Mouse (Mus musculus) testis, adult 2 months (tissue): ENCODE measurements around the gene Angpt4. TPM values are rescaled to one million over a fixed set of nuclear protein-coding genes. Genes with fewer than 3 reads are reported as not detected.
A peak's percentile ranks its signal among the peaks of the same experiment; 100 is the strongest.

Source experiments
- H3K27ac ChIP-seq: fragments of 200-500 bp; 2 replicates; pipeline ENCODE4 v1.5.1; 2012; ENCODE audit warnings: low read depth, low read length; ENCODE audit not compliant: control insufficient read depth, insufficient read depth
- H3K27me3 ChIP-seq: fragments of 200-500 bp; 2 replicates; pipeline ENCODE4 v1.6.1; 2012; ENCODE audit warnings: mild to moderate bottlenecking, low read length, moderate library complexity; ENCODE audit not compliant: control insufficient read depth, insufficient read depth
- H3K36me3 ChIP-seq: fragments of 200-500 bp; 2 replicates; pipeline ENCODE4 v1.6.1; 2012; ENCODE audit warnings: mild to moderate bottlenecking, low read length; ENCODE audit not compliant: control insufficient read depth, insufficient read depth
- H3K4me1 ChIP-seq: fragments of 200-500 bp; 2 replicates; pipeline ENCODE4 v1.6.1; 2012; ENCODE audit warnings: low read length; ENCODE audit not compliant: control insufficient read depth, insufficient read depth
- H3K4me3 ChIP-seq: fragments of 200-500 bp; 2 replicates; pipeline ENCODE4 v1.5.1; 2012; ENCODE audit warnings: low read depth, mild to moderate bottlenecking, low read length, moderate library complexity, mixed read lengths; ENCODE audit not compliant: control insufficient read depth
- CTCF ChIP-seq: fragments of 200-500 bp; IDR thresholded peaks from 2 replicates; pipeline ENCODE4 v1.5.1; 2012; ENCODE audit warnings: low read depth, mild to moderate bottlenecking, inconsistent platforms, low read length, moderate library complexity; ENCODE audit not compliant: control insufficient read depth, insufficient read depth, insufficient replicate concordance
- POLR2A ChIP-seq: fragments of 200-500 bp; IDR thresholded peaks from 2 replicates; pipeline ENCODE4 v1.6.1; 2012; ENCODE audit warnings: low read depth, mild to moderate bottlenecking, inconsistent platforms, low read length, moderate library complexity; ENCODE audit not compliant: control insufficient read depth
- polyA plus RNA-seq: library from polyadenylated mRNA; depleted of rRNA; stranded (reverse); fragments of >200 nt; gene quantifications from 2 replicates; pipeline ENCODE4 v1.2.3, GENCODE M21; 2012

The Angpt4 gene
- polyA plus RNA-seq, 1 experiment: 2.5 TPM

GRCm38 (mm10) chr2:151963319-151963718 lies 52.3 kb downstream of the Angpt4 start:
- Histone ChIP-seq H3K4me1 (no peaks in the 10 kb centered on the region; the same call in none of the 2 replicates), H3K27ac (no peak overlapping the region), H3K36me3 (no peaks in the 10 kb centered on the region), H3K27me3 (no peaks in the 10 kb centered on the region), H3K4me3 (no peak overlapping the region)
- TF ChIP-seq CTCF: no peak
- TF ChIP-seq POLR2A: no peak

DNA sequence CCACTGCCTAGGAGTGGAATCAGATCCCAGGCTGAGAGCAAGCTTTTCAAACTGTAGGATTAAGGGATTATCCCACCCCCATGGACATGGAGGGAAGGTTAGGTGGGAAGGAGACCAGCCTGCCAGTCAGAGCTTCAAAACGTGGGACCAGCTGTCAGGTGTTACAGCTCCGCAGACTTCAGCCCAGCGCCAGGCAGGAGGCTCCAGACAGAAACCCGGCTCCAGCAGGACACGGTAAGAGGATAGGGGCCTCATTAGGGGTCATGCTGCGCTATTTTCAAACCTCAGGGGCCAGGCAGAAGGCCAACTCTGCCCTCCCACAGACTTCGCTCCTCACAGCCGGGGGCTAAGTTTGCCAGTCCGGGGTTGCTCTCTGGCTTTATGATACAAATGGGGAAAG lies 53.0 kb downstream of the Angpt4 start:
- H3K4me3 ChIP-seq: no peak overlapping the region
- no peaks in the 10 kb centered on the region for H3K36me3 ChIP-seq
- no peaks in the 10 kb centered on the region for H3K27me3 ChIP-seq
- H3K27ac ChIP-seq: no peak overlapping the region
- no peak for TF ChIP-seq CTCF
- no peaks in the 10 kb centered on the region; the same call in none of the 2 replicates for H3K4me1 ChIP-seq

- no peak for TF ChIP-seq CTCF
- TF ChIP-seq POLR2A: no peak
- H3K36me3 ChIP-seq: no peaks in the 10 kb centered on the region
- peaks cover 9% of the 10 kb centered on the region for H3K4me1 ChIP-seq
- no peak overlapping the region for H3K27ac ChIP-seq
- no peak overlapping the region for H3K4me3 ChIP-seq
- no peaks in the 10 kb centered on the region for H3K27me3 ChIP-seq
Measured at GRCm38 (mm10) chr2:151967176-151967750, 56.3 kb downstream of the Angpt4 start.

- no peak for TF ChIP-seq CTCF
- TF ChIP-seq POLR2A: no peak
- Histone ChIP-seq H3K4me1 (peaks cover 9% of the 10 kb centered on the region), H3K27me3 (no peaks in the 10 kb centered on the region), H3K36me3 (no peaks in the 10 kb centered on the region), H3K4me3 (no peak overlapping the region), H3K27ac (no peak overlapping the region)
Measured at GRCm38 (mm10) chr2:151967792-151968191, 56.8 kb downstream of the Angpt4 start.

GRCm38 (mm10) chr2:151968451-151968850 lies 57.4 kb downstream of the Angpt4 start:
- TF ChIP-seq POLR2A (no peak), CTCF (no peak)
- Histone ChIP-seq H3K4me1 (peaks cover 9% of the 10 kb centered on the region), H3K27ac (no peak overlapping the region), H3K27me3 (no peaks in the 10 kb centered on the region), H3K4me3 (no peak overlapping the region), H3K36me3 (no peaks in the 10 kb centered on the region)

DNA sequence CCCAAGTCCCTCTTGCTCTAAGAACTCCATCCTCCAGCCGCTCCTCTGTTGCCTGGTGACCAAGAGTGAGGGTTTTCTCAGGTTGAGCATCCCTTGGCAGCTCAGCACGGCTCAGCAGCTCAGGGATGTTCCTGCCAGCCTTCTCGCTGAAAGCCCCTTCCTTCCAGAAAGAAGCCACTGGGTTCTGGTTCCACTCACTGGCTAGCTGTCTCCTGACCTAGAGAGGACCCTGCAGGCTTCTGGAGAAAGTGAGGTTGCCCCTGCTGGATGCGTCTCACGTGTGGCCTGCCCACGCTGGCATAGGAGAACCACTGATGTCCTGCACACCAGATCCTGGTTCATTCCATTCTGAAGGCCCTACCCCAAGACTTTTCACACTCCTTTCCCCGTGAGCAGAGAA lies 58.0 kb downstream of the Angpt4 start:
- Histone ChIP-seq H3K36me3 (no peaks in the 10 kb centered on the region), H3K27me3 (no peaks in the 10 kb centered on the region), H3K4me3 (peak overlapping the region; percentile 26; the same call in 1 of the 2 replicates), H3K4me1 (peaks cover 12% of the 10 kb centered on the region), H3K27ac (no peak overlapping the region)
- TF ChIP-seq POLR2A (no peak), CTCF (no peak)

GRCm38 (mm10) chr2:151969396-151969795 lies 58.4 kb downstream of the Angpt4 start:
- Histone ChIP-seq H3K27ac (no peak overlapping the region), H3K4me3 (peak overlapping the region; percentile 77), H3K27me3 (no peaks in the 10 kb centered on the region), H3K36me3 (no peaks in the 10 kb centered on the region), H3K4me1 (peaks cover 12% of the 10 kb centered on the region)
- TF ChIP-seq CTCF (no peak), POLR2A (no peak)

DNA sequence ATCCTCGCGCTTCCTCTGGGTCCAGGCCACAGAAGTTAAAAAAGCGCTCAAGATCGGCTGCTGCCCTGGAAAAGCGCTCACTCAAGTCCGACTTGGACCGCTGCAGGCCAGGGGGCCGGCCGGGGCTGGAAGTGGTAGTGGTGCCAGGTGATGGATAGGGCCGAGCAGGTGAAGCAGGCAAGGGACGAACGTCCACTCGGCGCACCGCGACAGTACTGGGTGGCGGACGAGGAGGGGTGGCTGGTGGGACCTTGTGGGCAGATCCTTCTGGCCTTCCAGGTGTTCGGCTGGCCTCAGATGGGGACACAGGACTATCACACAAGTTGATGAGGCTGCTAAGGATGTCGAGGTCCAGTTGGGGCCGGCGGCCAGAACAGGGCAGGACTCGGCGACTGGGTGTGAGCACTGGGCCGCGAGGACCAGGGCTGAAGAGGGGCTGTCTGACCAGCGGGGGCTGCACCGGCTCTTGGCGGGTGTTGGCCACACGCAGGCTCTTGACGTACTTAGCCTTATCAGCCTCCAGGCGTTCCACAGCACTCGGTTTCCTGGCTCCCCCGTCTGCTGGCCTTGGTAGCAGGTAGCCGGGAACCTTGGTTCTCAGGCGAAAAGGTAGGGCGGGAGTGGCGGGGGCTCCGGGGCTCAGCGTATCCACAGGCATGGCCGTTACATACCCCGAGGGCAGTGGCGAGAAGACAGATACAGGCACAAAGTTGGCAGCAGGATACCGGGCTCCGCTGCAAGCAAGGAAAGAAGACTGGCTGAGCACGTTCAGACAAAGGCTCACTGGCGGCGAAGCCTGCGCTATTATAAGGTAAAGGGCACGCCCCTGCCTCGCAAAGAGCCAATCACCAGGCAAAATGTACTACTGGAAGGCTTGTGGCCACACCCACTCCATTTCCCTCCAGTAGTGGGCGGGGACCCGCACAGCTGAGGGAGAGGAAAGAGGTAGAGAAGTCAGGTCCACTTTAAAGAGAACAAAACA lies 59.5 kb downstream of the Angpt4 start:
- Histone ChIP-seq H3K4me1 (peaks cover 12% of the 10 kb centered on the region), H3K27me3 (no peaks in the 10 kb centered on the region), H3K36me3 (no peaks in the 10 kb centered on the region), H3K4me3 (peak overlapping the region; percentile 77), H3K27ac (no peak overlapping the region)
- TF ChIP-seq POLR2A (peak; percentile 88; the same call in 1 of the 2 replicates), CTCF (no peak)
